Mouse (Mus musculus): ENCODE data around the gene Hist1h3c.

DNA sequence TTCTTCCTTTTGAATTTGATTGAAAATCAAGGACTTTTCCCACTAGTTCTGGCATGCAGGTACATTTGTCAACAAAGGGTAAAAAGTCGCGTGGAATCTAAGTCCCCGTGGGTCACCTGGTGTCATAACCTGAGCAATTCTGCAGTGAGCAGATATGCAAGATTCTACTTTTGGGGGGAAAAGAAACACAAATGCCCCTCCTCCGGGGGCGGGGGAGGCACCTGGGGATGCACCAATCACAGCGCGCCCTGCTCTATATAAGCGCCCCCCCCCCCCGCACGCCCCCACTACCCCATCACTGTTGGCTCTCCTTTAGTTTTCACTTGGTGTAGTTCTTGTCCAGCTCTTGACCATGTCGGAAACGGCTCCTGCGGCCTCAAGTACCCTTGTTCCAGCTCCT is 49.9 kb downstream of the Hist1h3c start, which contains the start of gene Hist1h1t:
- TF ChIP-seq CTCF (IDR thresholded peaks at IDR 0.05; ENCODE audit: low read depth, low read length) (no peak), TAL1 (conservative IDR thresholded peaks at IDR 0.05; ENCODE audit: low read depth, low read length) (no peak), GATA1 (IDR thresholded peaks at IDR 0.05; ENCODE audit: borderline replicate concordance, low read length) (no peak), POLR2AphosphoS5 (IDR thresholded peaks at IDR 0.05; ENCODE audit: insufficient replicate concordance, low read depth, low read length) (no peak), GATA2 (IDR thresholded peaks at IDR 0.05; ENCODE audit: borderline replicate concordance, low read depth, low read length) (no peak)
